Mouse (Mus musculus): Measurements from ENCODE around the gene Hipk2. TPM values are rescaled to one million over a fixed set of nuclear protein-coding genes. Genes with fewer than 3 reads are reported as not detected.

Hipk2 gene
- polyA plus RNA-seq, 1 experiment: 39.5 TPM

DNA sequence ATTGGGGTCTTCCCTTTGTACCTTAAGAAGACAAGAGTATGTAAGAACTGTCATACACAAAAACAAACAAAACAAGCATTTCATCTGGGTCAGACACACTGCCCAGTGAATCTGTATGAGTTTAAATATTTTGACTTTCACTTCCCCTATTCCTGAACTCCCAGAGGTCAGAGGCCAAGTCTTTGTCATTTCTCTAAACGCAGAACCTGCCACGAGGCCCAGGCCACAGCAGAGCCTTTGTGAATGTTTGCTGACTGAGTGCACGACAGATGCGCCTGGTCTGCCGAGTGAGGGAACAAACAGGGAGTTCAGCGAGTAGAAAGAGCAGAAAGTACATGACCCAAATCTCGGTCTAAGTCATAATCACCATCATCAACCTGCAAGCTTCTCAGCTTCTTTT, 4.9 kb downstream of the Hipk2 start:
- WGBS: 36% methylated on average over 7 of the region's 7 CpGs
- no peak overlapping the region for H3K4me3 ChIP-seq (replicated peaks; ENCODE audit: control insufficient read depth, low read depth, low read length)
- no peak overlapping the region for H3K27ac ChIP-seq (ENCODE audit: control insufficient read depth, insufficient read depth, low read depth, low read length, poor library complexity)
- no peak for TF ChIP-seq CTCF (IDR thresholded peaks at IDR 0.05; ENCODE audit: control insufficient read depth, insufficient read depth, low read length)
- no peak for TF ChIP-seq POLR2A (IDR thresholded peaks at IDR 0.05; ENCODE audit: borderline replicate concordance, control insufficient read depth, low read depth, low read length)
- H3K4me1 ChIP-seq (ENCODE audit: control insufficient read depth, insufficient read depth, low read length): peaks cover 10% of the 10 kb centered on the region

DNA sequence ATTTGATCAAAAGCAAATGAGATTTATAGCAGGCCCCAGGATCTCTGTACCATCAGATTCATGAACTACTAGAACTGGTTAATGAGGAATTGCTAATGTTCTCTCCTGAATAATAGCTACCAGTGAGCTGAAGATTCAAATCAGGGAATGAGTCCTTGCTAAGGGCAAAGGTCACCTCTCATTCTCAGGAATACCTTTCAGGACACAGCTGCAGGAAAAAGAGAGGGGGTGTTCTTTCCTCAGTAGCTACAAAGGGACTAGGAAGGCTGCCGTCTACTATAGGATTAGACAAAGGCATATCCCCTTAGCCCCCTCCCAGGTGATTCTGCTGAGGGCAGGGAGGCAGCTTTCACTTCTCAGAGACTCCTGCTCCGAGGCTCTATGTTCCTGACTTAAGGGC, 5.9 kb downstream of the Hipk2 start:
- Histone ChIP-seq H3K4me3 (replicated peaks; ENCODE audit: control insufficient read depth, low read depth, low read length) (no peak overlapping the region), H3K27ac (ENCODE audit: control insufficient read depth, insufficient read depth, low read depth, low read length, poor library complexity) (no peak overlapping the region), H3K4me1 (ENCODE audit: control insufficient read depth, insufficient read depth, low read length) (peaks cover 12% of the 10 kb centered on the region)
- WGBS: 82% methylated on average over 2 of the region's 2 CpGs
- TF ChIP-seq CTCF (IDR thresholded peaks at IDR 0.05; ENCODE audit: control insufficient read depth, insufficient read depth, low read length): no peak

DNA sequence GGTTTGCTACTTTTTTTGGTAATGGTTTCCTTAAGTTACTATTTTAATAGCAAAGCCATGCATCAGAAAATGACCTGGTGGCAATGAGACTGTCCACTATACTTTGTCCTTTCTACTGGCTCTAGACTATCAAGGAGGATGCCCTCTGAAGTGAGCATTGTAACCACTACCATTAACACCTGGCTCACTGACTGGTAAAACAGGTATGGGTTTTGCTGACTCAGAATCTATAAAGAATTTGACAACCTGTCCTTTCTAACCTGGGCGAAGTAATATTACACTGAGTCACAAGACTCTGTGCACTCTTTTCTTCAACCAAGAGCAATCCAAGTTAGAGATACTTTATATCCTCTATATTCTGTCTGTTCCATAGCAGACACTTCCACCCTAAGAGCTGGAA, 7.0 kb downstream of the Hipk2 start:
- TF ChIP-seq POLR2A (IDR thresholded peaks at IDR 0.05; ENCODE audit: borderline replicate concordance, control insufficient read depth, low read depth, low read length): no peak
- TF ChIP-seq CTCF (IDR thresholded peaks at IDR 0.05; ENCODE audit: control insufficient read depth, insufficient read depth, low read length): no peak
- 97% methylated on average over 1 of the region's 1 CpGs for WGBS

DNA sequence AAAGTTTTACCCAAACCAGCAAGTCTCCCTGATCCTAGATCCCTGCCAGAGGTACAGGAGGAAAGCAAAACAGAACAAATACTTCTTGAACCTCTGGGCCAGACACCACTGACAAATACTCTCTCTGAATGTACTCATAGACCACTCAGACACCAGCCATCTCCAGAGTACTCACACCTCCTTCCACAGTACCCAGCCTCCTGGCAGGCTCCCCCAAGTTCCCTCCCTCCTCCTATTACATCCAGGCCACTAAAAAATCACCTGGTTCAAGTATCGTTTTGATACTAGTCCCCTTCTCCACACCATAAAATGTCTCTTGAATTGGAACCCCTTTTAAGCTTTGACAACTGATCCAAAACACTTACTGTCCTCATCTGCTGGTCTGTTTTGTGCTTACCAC, 8.7 kb downstream of the Hipk2 start:
- Histone ChIP-seq H3K4me3 (replicated peaks; ENCODE audit: control insufficient read depth, low read depth, low read length) (no peak overlapping the region), H3K27ac (ENCODE audit: control insufficient read depth, insufficient read depth, low read depth, low read length, poor library complexity) (no peak overlapping the region), H3K4me1 (ENCODE audit: control insufficient read depth, insufficient read depth, low read length) (peaks cover 14% of the 10 kb centered on the region)
- 87% methylated on average over 1 of the region's 1 CpGs for WGBS
- TF ChIP-seq POLR2A (IDR thresholded peaks at IDR 0.05; ENCODE audit: borderline replicate concordance, control insufficient read depth, low read depth, low read length) (no peak), CTCF (IDR thresholded peaks at IDR 0.05; ENCODE audit: control insufficient read depth, insufficient read depth, low read length) (no peak)

More for the DNA sequence above, 7.0 kb downstream of the Hipk2 start:
- Histone ChIP-seq H3K4me3 (replicated peaks; ENCODE audit: control insufficient read depth, low read depth, low read length) (no peak overlapping the region), H3K4me1 (ENCODE audit: control insufficient read depth, insufficient read depth, low read length) (peaks cover 15% of the 10 kb centered on the region), H3K27ac (ENCODE audit: control insufficient read depth, insufficient read depth, low read depth, low read length, poor library complexity) (no peak overlapping the region)

DNA sequence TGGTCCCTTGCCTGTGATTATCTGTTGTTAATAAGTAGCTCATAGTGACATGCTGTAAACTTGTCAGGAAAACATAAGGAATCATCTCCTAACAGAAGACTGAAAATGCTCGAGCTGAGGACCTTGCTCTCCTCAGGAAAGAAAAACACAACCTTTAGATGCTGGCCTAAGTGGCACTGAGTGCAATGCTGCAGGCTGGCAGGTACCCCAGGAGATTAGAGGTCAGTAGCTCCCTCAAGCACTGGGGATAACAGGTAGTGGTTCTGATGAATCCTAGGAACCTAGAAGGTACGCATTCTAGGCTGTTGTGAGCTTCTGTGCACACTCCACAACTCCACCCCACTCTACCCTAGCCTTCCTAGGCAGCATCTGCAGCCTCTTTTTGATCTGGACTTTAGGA, 9.2 kb downstream of the Hipk2 start:
- WGBS: 84% methylated on average over 2 of the region's 2 CpGs
- no peak for TF ChIP-seq POLR2A (IDR thresholded peaks at IDR 0.05; ENCODE audit: borderline replicate concordance, control insufficient read depth, low read depth, low read length)
- no peak for TF ChIP-seq CTCF (IDR thresholded peaks at IDR 0.05; ENCODE audit: control insufficient read depth, insufficient read depth, low read length)
- Histone ChIP-seq H3K4me1 (ENCODE audit: control insufficient read depth, insufficient read depth, low read length) (peaks cover 12% of the 10 kb centered on the region), H3K27ac (ENCODE audit: control insufficient read depth, insufficient read depth, low read depth, low read length, poor library complexity) (no peak overlapping the region), H3K4me3 (replicated peaks; ENCODE audit: control insufficient read depth, low read depth, low read length) (no peak overlapping the region)

DNA sequence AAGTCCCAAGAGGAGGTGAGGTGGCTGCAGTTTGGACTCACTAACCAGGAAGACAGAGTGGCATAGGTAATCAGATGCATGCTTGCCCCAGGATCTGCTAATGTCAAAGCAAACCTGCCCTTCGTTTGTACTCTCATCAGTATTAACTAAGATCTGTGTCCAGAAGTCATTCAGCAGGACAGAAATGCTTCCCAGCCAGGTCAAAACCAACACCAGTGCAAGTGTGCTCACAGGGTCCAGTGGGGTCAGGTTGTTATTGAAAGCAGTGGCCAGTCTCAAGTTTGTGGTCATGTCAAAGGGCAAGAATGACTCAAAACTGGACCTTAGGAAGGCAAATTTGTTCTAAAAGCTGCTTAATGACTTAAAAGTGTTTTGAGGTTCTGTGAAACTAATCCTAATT, 9.6 kb downstream of the Hipk2 start:
- TF ChIP-seq CTCF (IDR thresholded peaks at IDR 0.05; ENCODE audit: control insufficient read depth, insufficient read depth, low read length) (no peak), POLR2A (IDR thresholded peaks at IDR 0.05; ENCODE audit: borderline replicate concordance, control insufficient read depth, low read depth, low read length) (no peak)
- 86% methylated on average over 1 of the region's 1 CpGs for WGBS
- H3K27ac ChIP-seq (ENCODE audit: control insufficient read depth, insufficient read depth, low read depth, low read length, poor library complexity): peak overlapping the region; percentile 72; the same call in 1 of the 2 replicates
- no peak overlapping the region for H3K4me3 ChIP-seq (replicated peaks; ENCODE audit: control insufficient read depth, low read depth, low read length)
- H3K4me1 ChIP-seq (ENCODE audit: control insufficient read depth, insufficient read depth, low read length): peaks cover 12% of the 10 kb centered on the region

DNA sequence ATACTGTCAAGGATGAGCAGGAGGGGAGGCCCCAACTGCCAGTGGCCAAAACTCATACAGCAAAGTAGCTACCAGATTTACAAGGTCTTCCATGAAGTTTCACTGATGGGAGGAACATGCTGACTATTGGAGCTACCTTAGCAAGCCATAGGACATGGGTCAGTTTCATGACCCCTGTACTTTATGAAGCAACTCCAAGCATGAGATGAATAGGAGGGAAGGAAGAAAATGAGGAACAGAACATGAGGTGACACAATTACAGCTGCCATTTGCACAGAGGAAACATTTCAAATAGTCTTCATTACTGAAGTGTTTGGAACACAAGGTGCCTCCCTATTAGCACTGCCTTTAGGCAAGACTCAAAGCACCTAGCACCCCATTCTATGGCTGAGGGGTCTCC, 10.2 kb downstream of the Hipk2 start:
- Histone ChIP-seq H3K4me3 (replicated peaks; ENCODE audit: control insufficient read depth, low read depth, low read length) (no peak overlapping the region), H3K27ac (ENCODE audit: control insufficient read depth, insufficient read depth, low read depth, low read length, poor library complexity) (peak overlapping the region; percentile 72; the same call in 1 of the 2 replicates), H3K4me1 (ENCODE audit: control insufficient read depth, insufficient read depth, low read length) (peaks cover 11% of the 10 kb centered on the region)
- TF ChIP-seq CTCF (IDR thresholded peaks at IDR 0.05; ENCODE audit: control insufficient read depth, insufficient read depth, low read length) (no peak), POLR2A (IDR thresholded peaks at IDR 0.05; ENCODE audit: borderline replicate concordance, control insufficient read depth, low read depth, low read length) (no peak)

DNA sequence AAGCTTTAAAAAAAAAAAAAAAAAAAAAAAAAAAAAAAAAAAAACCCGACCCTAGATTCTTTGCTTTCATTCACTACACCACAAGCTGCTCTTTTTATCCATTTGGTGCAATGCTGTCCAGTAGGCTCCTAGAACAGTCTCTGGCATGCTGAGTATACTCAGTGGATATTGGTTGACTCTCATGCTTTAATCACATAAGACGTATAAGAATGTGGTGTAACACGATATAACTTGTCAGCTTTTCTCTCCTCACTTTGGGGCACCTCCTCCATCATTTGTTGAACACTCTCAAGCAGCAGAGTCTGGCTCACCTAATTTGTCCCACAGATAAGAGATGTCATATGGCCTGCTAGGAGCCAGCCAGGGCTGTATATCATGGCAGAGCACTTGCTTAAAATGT, 12.4 kb downstream of the Hipk2 start:
- no peak overlapping the region for H3K27ac ChIP-seq (ENCODE audit: control insufficient read depth, insufficient read depth, low read depth, low read length, poor library complexity)
- no peak for TF ChIP-seq CTCF (IDR thresholded peaks at IDR 0.05; ENCODE audit: control insufficient read depth, insufficient read depth, low read length)
- TF ChIP-seq POLR2A (IDR thresholded peaks at IDR 0.05; ENCODE audit: borderline replicate concordance, control insufficient read depth, low read depth, low read length): no peak
- peaks cover 12% of the 10 kb centered on the region for H3K4me1 ChIP-seq (ENCODE audit: control insufficient read depth, insufficient read depth, low read length)
- WGBS: 58% methylated on average over 3 of the region's 3 CpGs
- no peak overlapping the region for H3K4me3 ChIP-seq (replicated peaks; ENCODE audit: control insufficient read depth, low read depth, low read length)

DNA sequence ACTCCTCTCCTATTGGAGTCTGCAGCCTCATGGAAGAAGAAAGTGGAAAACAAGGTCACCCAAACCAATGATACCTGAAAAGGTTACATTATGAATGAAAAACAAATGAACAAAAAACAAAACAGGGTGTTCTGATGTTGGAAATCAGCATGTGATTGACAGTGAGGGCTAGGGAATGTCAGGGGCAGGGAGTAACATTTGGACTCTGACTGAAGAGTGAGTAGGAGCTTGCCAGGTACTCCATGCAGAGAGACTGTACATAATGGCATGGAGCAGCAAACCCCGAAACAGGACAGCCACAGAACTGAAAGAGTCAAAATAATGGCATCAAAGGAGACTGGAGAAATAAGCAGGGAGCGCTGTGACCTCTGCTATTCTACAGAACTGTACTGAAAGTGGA, 15.7 kb downstream of the Hipk2 start:
- 94% methylated on average over 2 of the region's 2 CpGs for WGBS

More for the DNA sequence above, 15.7 kb downstream of the Hipk2 start:
- Histone ChIP-seq H3K4me1 (ENCODE audit: control insufficient read depth, insufficient read depth, low read length) (peaks cover 5% of the 10 kb centered on the region), H3K27ac (ENCODE audit: control insufficient read depth, insufficient read depth, low read depth, low read length, poor library complexity) (no peak overlapping the region), H3K4me3 (replicated peaks; ENCODE audit: control insufficient read depth, low read depth, low read length) (no peak overlapping the region)
- TF ChIP-seq POLR2A (IDR thresholded peaks at IDR 0.05; ENCODE audit: borderline replicate concordance, control insufficient read depth, low read depth, low read length): no peak
- TF ChIP-seq CTCF (IDR thresholded peaks at IDR 0.05; ENCODE audit: control insufficient read depth, insufficient read depth, low read length): no peak

All from bone marrow, adult 2 months (tissue).